Mouse (Mus musculus) heart, adult 2 months (tissue): ENCODE results near the gene Rnf141. TPM values are rescaled to one million over a fixed set of nuclear protein-coding genes. Genes with fewer than 3 reads are reported as not detected.

Experiments
- DNase-seq, 2 experiments: peaks; one replicate each; pipeline ENCODE4 v3.0.0; 2021
- H3K27ac ChIP-seq: fragments of 200-600 bp; 2 replicates; pipeline ENCODE4 v1.8.1; 2022
- H3K27me3 ChIP-seq: fragments of 200-500 bp; 2 replicates; pipeline ENCODE4 v1.6.1; 2012; ENCODE audit warnings: mild to moderate bottlenecking, low read length, inconsistent platforms, mixed read lengths; ENCODE audit not compliant: control insufficient read depth, insufficient read depth
- H3K36me3 ChIP-seq: fragments of 200-500 bp; 2 replicates; pipeline ENCODE4 v1.6.1; 2012; ENCODE audit warnings: low read length, inconsistent platforms; ENCODE audit not compliant: control insufficient read depth, insufficient read depth
- H3K4me1 ChIP-seq: fragments of 200-500 bp; 2 replicates; pipeline ENCODE4 v1.6.1; 2011; ENCODE audit warnings: low read length; ENCODE audit not compliant: control insufficient read depth, insufficient read depth
- H3K4me3 ChIP-seq: fragments of 200-600 bp; 2 replicates; pipeline ENCODE4 v1.8.1; 2022
- H3K79me2 ChIP-seq: fragments of 200-500 bp; replicated peaks from 2 replicates; pipeline ENCODE4 v1.6.1; 2012; ENCODE audit warnings: mild to moderate bottlenecking, inconsistent platforms, low read length, moderate library complexity, mixed read lengths; ENCODE audit not compliant: control insufficient read depth, insufficient read depth
- H3K9ac ChIP-seq: fragments of 200-500 bp; 2 replicates; pipeline ENCODE4 v1.6.1; 2012; ENCODE audit warnings: low read depth, mild to moderate bottlenecking, control low read depth, inconsistent platforms, low read length, mixed read lengths
- CTCF ChIP-seq: fragments of 200-600 bp; IDR thresholded peaks from 2 replicates; pipeline ENCODE4 v1.8.1; 2022; ENCODE audit warnings: antibody characterized with exemption, mild to moderate bottlenecking, moderate library complexity
- EP300 ChIP-seq: fragments of 200-500 bp; IDR thresholded peaks from 2 replicates; pipeline ENCODE4 v1.6.1; 2011; ENCODE audit warnings: low read depth, low read length, control low read depth; ENCODE audit not compliant: insufficient read depth
- POLR2A ChIP-seq: fragments of 200-500 bp; IDR thresholded peaks from 2 replicates; pipeline ENCODE4 v1.6.1; 2011; ENCODE audit warnings: mild to moderate bottlenecking, low read depth, low read length, control low read depth; ENCODE audit not compliant: insufficient read depth
- WGBS: fragments of 180-500 bp; shearing (Covaris S2); methylation state at CpG from one replicate; pipeline ENCODE4 v1.1.7; 2018; 5-methylcytosine and 5-hydroxymethylcytosine counted together
- intact Hi-C: fragments of 180-260 bp; cut with DNase I; formaldehyde crosslinking; loops from one replicate; pipeline ENCODE4 v1.15.1; 2025
- polyA plus RNA-seq: library from polyadenylated mRNA; depleted of rRNA; stranded (reverse); fragments of >200 nt; gene quantifications from 2 replicates; pipeline ENCODE4 v1.2.3, GENCODE M21; 2012
- total RNA-seq, 2 experiments: library from RNA; stranded (reverse); gene quantifications; 2 replicates each; pipeline ENCODE4 v1.2.3; 2021

Gene Rnf141
- total and polyA plus RNA-seq, 3 experiments = 19.4 to 36.4 (median 33.2) TPM

- no peaks in the 10 kb centered on the region for H3K36me3 ChIP-seq
- H3K4me1 ChIP-seq = peaks cover 3% of the 10 kb centered on the region; the same call in 1 of the 2 replicates
- H3K9ac ChIP-seq = no peak overlapping the region
- DNase-seq = no peak
- WGBS = 89% methylated on average over 5 of the region's 5 CpGs
- TF ChIP-seq EP300 = no peak
- no peak for TF ChIP-seq POLR2A
- no peak for TF ChIP-seq CTCF
- intact Hi-C loops = no loop called here
- no peak overlapping the region for H3K4me3 ChIP-seq
- no peaks in the 10 kb centered on the region for H3K27me3 ChIP-seq
- no peak overlapping the region for H3K27ac ChIP-seq
- no peaks in the 10 kb centered on the region for H3K79me2 ChIP-seq
Observed at GRCm38 (mm10) chr7:110868807-110869206, 24.6 kb upstream of the Rnf141 start.

- Histone ChIP-seq H3K27ac (no peak overlapping the region), H3K79me2 (no peaks in the 10 kb centered on the region), H3K36me3 (no peaks in the 10 kb centered on the region), H3K4me3 (no peak overlapping the region), H3K27me3 (no peaks in the 10 kb centered on the region), H3K9ac (no peak overlapping the region), H3K4me1 (peaks cover 3% of the 10 kb centered on the region; the same call in 1 of the 2 replicates)
- TF ChIP-seq CTCF = no peak
- no peak for TF ChIP-seq POLR2A
- no peak for TF ChIP-seq EP300
- no peak for DNase-seq
- 93% methylated on average over 6 of the region's 6 CpGs for WGBS
- intact Hi-C loops = no loop called here
Observed at GRCm38 (mm10) chr7:110867116-110867515, 22.9 kb upstream of the Rnf141 start.

DNA sequence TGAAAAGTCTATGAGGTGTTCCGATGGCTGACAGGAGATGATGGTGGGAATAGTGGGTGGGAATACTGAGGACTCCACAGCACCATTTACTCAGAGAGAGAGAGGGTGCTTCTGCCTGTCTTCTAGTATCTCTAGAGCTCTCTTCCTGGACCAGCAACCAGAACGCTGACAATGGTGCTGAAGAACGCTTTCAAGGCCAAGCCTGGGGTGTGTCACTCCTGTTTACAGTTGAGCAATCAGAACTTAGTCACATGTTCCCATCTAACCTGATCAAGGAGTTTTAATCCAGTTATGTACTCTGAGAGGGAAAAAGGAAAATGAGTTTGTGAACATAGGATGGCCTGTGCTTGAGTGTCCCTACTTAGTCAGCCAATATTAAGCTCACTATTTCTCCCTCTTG lies 21.8 kb upstream of the Rnf141 start:
- Histone ChIP-seq H3K9ac (no peak overlapping the region), H3K79me2 (no peaks in the 10 kb centered on the region), H3K36me3 (no peaks in the 10 kb centered on the region), H3K4me1 (peaks cover 3% of the 10 kb centered on the region; the same call in 1 of the 2 replicates), H3K4me3 (no peak overlapping the region), H3K27me3 (no peaks in the 10 kb centered on the region), H3K27ac (no peak overlapping the region)
- intact Hi-C loops = no loop called here
- TF ChIP-seq POLR2A = no peak
- no peak for DNase-seq
- WGBS = 85% methylated on average over 3 of the region's 3 CpGs

DNA sequence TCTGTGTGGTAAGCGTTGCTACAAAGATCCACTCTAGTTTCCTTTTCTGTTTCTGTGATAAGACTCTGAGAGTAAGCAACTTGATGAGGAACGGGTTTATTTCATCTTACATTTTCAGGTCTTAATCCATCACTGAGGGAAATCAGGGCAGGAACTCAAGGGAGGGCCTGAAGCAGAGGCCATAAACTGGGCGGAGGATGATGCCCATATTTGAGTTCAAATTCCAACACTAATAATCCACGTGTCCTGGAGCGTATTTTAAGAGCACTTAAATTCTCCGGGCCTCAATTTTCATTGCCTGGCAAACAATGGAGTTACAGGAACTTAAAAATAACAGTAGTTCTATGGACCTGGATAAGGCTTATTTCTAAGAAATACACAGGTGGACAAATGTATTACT lies 21.3 kb upstream of the Rnf141 start:
- H3K36me3 ChIP-seq = no peaks in the 10 kb centered on the region
- no peak for DNase-seq
- H3K79me2 ChIP-seq = no peaks in the 10 kb centered on the region
- no peaks in the 10 kb centered on the region for H3K27me3 ChIP-seq
- no peak overlapping the region for H3K4me3 ChIP-seq
- no peak overlapping the region for H3K27ac ChIP-seq
- WGBS = 73% methylated on average over 6 of the region's 6 CpGs
- no peak overlapping the region for H3K9ac ChIP-seq
- peaks cover 3% of the 10 kb centered on the region; the same call in 1 of the 2 replicates for H3K4me1 ChIP-seq
- intact Hi-C loops = no loop called here
- TF ChIP-seq EP300 (no peak), CTCF (no peak), POLR2A (no peak)

GRCm38 (mm10) chr7:110865038-110865437 lies 20.8 kb upstream of the Rnf141 start:
- DNase-seq = no peak
- intact Hi-C loops = no loop called here
- no peak overlapping the region for H3K27ac ChIP-seq

DNA sequence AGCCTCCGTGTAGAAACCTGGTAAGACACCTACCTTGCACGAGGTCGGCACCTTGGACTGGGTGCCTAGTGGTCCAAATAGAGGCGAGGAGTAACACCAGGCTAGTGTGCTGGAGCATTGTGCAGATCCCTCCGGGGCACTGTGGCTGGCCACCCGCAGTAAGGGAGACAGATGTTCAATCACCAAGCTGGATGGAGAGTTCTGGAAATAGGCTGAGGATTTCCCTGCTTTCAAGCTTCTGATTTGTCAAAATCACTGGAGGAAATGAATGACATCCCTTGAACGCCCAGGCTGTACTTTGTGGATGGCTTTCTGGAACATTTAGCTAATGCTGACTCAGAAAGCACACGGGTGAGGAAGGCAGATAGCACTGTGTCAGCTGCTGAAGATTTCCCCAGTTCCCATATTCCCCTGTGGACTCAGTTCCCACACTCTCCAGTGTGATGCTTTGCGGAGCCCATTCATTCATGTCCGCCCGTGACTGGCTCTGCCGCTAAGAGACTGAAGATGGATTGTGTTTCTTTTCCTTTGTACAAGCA lies 18.6 kb upstream of the Rnf141 start, which contains the start of gene Lyve1:
Gene Lyve1 (minus strand): TSS at position 489 of the 539 bp plus-strand sequence.
- H3K4me3 ChIP-seq = peak within 1 kb of the TSS; percentile 16; the same call in 1 of the 2 replicates
- peak; percentile 40 to 41 for DNase-seq
- H3K27ac ChIP-seq = peak within 1 kb of the TSS; percentile 45
- WGBS = 56% methylated on average over 12 of the region's 12 CpGs
- H3K9ac ChIP-seq = no peak within 1 kb of the TSS
- intact Hi-C loops = no loop called here
- TF ChIP-seq EP300 (no peak), POLR2A (peak; percentile 57)
- no peaks in the 10 kb centered on the region for H3K79me2 ChIP-seq
- H3K4me1 ChIP-seq = peaks cover 3% of the 10 kb centered on the region
- H3K27me3 ChIP-seq = no peaks in the 10 kb centered on the region
- no peaks in the 10 kb centered on the region for H3K36me3 ChIP-seq

More at GRCm38 (mm10) chr7:110865038-110865437, 20.8 kb upstream of the Rnf141 start:
- H3K9ac ChIP-seq = no peak overlapping the region
- H3K27me3 ChIP-seq = no peaks in the 10 kb centered on the region
- 46% methylated on average over 10 of the region's 10 CpGs for WGBS
- H3K79me2 ChIP-seq = no peaks in the 10 kb centered on the region
- H3K36me3 ChIP-seq = no peaks in the 10 kb centered on the region
- peaks cover 3% of the 10 kb centered on the region; the same call in 1 of the 2 replicates for H3K4me1 ChIP-seq
- no peak overlapping the region for H3K4me3 ChIP-seq
- TF ChIP-seq CTCF (no peak), EP300 (no peak), POLR2A (no peak)
